Mouse (Mus musculus) MEL (cell line): ENCODE data around the gene Hoxb5.

ENCODE experiments used
- CTCF ChIP-seq, 3 experiments: IDR thresholded peaks in 2 of 3; conservative IDR thresholded peaks in 1 of 3; 2 replicates each; pipeline ENCODE4 v1.5.1; 2011 to 2012; ENCODE audit warnings: low read length in 3 of 3, low read depth in 2 of 3, mild to moderate bottlenecking in 2 of 3, improper control_type of control experiment in 1 of 3, inconsistent platforms in 1 of 3, mixed read lengths in 1 of 3, moderate library complexity in 1 of 3; ENCODE audit not compliant: control insufficient read depth in 1 of 3, insufficient read depth in 1 of 3, poor library complexity in 1 of 3, severe bottlenecking in 1 of 3
- GATA1 ChIP-seq: IDR thresholded peaks from 2 replicates; pipeline ENCODE4 v1.6.1; 2011; ENCODE audit warnings: low read depth, low read length, improper control_type of control experiment
- RAD21 ChIP-seq: IDR thresholded peaks from 2 replicates; pipeline ENCODE4 v1.6.1; 2011; ENCODE audit warnings: mild to moderate bottlenecking, low read depth, low read length, improper control_type of control experiment
- TAL1 ChIP-seq: IDR thresholded peaks from 2 replicates; pipeline ENCODE4 v1.6.1; 2012; ENCODE audit warnings: mild to moderate bottlenecking, inconsistent platforms, low read length, moderate library complexity, mixed read lengths

DNA sequence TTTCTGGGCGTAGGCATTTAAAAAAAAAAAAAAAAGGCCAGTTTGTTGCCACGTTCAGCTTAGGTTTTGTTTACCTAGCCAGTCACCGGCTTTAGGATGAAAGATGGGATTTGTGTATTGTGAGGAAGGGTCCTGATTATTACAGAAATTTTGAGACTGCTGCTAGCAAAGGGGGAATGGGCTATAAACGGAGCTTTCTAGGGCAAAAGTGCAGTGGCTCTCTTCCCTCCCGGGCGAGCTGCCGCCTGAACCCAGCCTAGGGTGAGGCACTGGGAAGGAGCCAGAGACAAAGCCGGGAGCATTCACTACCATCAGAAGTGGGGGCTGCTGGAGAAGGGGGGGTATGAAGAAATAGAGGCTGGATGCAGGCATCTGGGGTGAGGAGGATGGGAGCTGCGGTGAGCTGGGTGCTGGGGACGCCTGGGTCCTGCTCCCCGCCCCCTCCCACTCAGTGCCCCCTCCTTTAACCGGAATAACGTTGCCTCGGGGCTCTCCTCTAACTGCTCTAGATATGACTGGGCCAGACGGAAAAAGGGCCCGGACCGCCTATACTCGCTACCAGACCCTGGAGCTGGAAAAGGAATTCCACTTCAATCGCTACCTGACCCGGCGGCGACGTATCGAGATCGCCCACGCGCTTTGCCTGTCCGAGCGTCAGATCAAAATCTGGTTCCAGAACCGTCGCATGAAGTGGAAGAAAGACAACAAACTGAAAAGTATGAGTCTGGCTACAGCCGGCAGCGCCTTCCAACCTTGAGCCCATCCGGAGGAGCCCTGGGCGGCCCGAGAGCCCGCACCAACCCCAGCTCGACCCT, 1.5 kb downstream of the Hoxb5 start:
- no peak for TF ChIP-seq GATA1
- TF ChIP-seq CTCF (IDR thresholded peaks at IDR 0.05 in 2 of 3, conservative IDR thresholded peaks at IDR 0.05 in 1 of 3; ENCODE audit: control insufficient read depth in 1 of 3, insufficient read depth in 1 of 3, low read depth in 2 of 3, low read length in 3 of 3, poor library complexity in 1 of 3, severe bottlenecking in 1 of 3): no peak
- no peak for TF ChIP-seq TAL1
- no peak for TF ChIP-seq RAD21
